Mouse (Mus musculus) ES-Bruce4 (cell line): ENCODE measurements around the gene Usp47.

ENCODE experiments used
- CTCF ChIP-seq: IDR thresholded peaks from one replicate; pipeline ENCODE4 v1.8.1; 2011; ENCODE audit warnings: low read depth, low read length
- EP300 ChIP-seq: IDR thresholded peaks from 2 replicates; pipeline ENCODE4 v1.6.1; 2011; ENCODE audit warnings: low read depth, low read length; ENCODE audit not compliant: insufficient read depth
- POLR2A ChIP-seq: IDR thresholded peaks from one replicate; pipeline ENCODE4 v1.8.1; 2011; ENCODE audit warnings: low read length; ENCODE audit not compliant: insufficient read depth

GRCm38 (mm10) chr7:112102933-112103332, 79.6 kb downstream of the Usp47 start:
- no peak for TF ChIP-seq CTCF
- TF ChIP-seq POLR2A = no peak
- TF ChIP-seq EP300 = no peak
